Mouse (Mus musculus) retina, adult 2 months (tissue): ENCODE measurements around the gene Cybrd1.

Source experiments
- DNase-seq: peaks from one replicate; pipeline ENCODE4 v3.0.0-alpha.2; 2012; ENCODE audit warnings: low read depth, low spot score

Cybrd1 gene

DNA sequence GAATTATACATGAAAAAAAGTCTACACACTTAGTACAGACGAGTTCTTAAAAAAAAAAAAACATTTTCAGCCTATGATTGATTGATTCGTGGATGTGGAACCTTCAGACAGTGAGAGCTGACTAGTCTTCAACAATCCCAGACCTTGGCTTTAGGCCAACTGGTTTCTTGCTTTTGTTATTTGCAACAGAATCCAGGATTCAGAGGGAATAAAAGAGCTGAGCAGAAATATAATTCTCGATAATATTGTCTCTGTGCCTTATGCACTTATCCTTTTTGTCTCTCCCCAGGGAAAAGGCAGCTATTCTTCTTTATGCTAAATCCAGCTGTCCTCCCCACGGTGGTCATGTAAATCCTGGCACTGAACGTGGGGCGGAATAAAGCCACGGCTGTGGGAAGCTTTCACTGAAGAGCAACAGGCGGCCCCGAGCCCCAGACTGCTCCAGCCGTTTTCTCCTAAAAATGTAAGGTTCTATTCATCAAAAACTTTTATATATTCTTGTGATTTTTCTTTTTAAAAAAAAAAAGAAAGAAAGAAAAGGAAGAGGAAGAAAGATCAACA lies 50.8 kb downstream of the Cybrd1 start:
- DNase-seq: no peak

DNA sequence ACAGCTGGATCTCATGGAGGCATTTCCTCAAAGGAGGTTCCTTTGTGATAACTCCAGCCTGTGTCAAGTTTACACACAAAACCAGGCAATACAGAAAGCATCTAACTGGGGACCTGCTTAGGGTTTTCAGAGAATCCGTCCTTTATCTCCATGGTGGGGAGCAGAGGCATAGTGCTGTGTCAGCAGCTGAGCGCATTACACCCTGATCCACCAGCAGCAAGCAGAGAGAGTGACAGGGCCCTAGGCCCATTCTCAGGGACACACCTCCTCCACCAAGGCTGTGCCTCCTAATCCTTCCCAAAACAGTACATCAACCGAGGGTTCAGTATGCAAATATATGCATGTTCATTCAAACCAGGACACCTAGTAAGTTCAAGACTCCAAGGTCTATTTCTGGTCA lies 55.3 kb downstream of the Cybrd1 start:
- no peak for DNase-seq

DNA sequence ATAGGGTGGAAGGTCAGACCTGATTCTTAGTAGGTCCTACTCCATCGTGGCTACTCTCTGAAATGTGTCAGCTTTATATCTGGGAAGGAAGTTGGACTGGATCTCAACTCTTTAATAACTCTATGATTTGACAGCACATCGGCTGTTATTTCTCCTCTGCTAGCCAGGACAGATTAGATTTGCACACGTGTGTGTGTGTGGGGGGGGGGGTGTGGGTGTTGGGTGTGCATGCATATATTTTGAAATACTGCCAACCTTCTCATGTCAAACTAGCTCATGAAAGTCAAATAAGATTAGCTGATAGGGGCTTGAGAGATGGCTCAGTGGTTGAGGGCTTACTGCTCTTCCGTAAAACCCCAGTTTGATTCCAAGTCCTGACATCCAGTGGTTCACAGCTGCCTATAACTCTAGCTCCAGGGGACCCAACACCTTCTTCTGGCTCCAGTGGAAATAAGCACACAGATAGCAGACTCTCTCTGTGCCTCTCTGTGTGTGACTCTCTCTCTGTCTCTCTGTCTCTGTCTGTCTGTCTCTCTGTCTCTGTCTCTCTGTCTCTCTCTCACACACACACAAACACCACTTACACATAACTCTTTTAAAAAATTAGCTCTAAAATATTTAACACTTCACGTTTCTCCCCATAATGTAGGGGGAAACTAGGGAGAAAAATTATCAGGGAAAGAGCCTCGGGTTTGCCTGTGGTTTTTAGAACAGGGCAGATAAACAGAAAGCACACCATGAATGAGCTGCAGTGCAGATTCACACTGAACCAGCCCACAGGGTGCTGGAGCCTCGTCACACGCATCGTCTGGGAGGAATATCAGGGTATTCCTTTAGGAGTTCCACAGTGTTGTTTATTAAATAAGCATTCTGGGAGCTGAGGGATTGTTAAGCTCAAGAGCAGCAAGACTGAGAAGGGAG lies 58.9 kb downstream of the Cybrd1 start:
- DNase-seq: no peak

DNA sequence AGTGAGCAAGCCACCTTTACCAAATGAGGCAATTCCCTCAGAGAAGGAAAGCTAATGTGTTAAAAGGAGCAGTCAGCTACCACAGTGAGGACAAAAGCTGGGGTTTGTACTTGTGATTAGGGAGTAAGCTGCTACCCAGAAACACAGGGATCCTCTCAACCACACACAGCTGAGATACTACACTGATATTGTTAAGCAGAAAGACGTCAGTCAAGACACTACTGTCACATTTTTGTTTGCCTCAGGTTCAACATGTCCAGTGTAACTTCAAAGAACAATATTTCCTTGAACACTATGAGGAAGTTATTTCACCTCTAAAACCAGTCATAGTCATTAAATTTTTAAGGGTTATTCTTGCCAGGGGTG lies 59.5 kb downstream of the Cybrd1 start:
- no peak for DNase-seq

DNA sequence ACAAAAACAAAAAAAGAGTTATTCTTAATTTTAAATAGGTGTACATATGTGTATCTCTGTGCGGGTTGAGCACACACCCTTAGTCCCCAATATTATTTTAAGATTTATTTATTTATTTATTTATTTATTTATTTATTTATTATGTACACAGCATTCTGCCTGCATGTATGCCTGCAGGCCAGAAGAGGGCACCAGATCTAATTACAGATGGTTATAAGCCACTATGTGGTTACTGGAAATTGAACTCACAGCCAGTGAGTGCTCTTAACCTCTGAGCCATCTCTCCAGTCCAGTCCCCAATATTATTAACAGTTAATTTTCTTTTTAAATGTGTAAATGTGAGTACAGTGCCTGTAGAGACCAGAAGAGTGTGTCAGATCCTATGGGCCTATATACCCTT lies 60.0 kb downstream of the Cybrd1 start:
- DNase-seq: no peak

DNA sequence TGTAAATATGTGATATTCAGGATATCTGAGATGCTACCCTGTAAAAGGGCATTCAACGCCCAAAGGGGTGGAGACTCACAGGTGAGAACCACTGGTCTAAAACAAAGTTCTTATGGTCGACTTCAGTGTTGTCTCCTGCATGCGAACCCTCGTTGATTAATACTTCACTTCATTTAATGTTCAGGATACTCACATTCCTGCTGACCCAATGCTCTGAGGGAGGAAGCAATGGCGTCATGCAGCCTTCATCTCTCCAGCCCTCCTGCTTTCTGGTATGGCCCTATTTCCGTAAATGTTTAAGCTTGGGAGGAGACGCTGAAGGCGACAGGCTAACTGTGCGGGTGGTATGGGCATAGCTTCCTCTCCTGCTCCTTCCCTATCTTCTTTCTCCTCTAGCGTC lies 62.0 kb downstream of the Cybrd1 start:
- no peak for DNase-seq

DNA sequence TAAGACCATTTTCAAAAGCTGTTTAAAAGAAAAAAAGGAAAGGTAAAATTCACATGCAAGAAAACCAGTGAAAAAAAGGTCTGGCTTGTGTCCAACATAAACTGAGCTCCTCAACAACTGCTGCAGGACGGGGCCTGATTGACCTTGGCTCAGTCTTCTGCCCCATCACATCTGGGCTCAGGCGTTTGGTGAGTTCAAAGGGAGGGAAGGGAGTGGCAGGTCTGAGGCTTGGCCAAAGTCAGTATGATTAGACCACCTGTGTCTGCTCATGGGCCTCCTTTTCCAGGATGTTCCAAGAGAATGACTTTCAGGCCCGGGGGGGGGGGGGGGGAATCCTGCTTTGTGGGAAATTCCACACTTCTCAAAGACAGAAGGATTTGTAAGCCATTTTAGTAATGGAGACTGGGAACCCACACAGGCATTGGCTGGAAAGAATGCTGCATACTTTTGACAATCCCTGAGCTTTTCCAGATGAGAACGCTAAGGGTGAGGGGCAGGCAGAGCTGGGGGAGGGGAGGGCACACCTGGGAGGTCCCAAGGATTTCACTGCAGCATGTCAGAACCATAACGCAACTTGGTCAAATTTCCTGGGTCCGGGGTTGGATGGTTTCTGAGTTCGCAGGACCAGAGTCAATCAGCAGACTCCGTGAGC lies 63.0 kb downstream of the Cybrd1 start:
- no peak for DNase-seq

DNA sequence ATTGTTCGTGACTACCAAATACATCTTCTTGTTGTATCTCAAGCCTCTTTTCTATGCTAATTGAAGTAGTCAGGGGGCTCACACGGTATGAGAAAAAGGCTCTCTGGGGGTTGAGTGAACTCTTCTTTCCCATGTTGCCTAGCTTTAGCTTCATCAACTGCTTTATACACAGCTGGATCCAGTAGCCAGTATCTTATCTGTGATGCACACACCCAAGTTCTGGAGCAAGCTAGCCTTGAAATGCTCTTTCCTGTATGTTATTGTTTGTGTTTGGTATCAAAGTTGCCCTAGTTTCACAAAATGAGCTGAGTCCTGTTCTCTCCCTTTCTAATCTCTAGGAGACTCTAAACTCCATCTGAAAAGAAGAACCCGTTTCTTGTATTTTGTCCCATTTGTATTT lies 70.2 kb downstream of the Cybrd1 start:
- no peak for DNase-seq

DNA sequence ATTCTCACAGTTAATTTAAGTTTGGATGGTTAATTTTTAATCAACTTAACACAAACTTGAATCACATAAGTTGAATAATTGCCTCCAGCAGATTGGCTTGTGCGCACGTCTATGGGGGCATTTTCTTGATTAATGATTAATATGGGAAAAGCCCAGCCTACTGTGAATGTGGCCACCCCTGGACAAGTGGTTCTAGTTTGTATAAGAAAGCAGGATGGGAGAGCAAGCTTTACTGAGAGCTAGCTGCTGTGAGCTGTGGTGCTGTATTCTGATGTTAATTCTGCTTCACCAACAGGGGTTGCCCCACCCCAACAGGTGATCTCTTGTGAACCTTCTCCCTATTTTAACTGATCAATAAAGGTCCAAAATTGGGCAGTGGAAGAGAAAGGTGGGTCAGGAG lies 71.1 kb downstream of the Cybrd1 start:
- no peak for DNase-seq

DNA sequence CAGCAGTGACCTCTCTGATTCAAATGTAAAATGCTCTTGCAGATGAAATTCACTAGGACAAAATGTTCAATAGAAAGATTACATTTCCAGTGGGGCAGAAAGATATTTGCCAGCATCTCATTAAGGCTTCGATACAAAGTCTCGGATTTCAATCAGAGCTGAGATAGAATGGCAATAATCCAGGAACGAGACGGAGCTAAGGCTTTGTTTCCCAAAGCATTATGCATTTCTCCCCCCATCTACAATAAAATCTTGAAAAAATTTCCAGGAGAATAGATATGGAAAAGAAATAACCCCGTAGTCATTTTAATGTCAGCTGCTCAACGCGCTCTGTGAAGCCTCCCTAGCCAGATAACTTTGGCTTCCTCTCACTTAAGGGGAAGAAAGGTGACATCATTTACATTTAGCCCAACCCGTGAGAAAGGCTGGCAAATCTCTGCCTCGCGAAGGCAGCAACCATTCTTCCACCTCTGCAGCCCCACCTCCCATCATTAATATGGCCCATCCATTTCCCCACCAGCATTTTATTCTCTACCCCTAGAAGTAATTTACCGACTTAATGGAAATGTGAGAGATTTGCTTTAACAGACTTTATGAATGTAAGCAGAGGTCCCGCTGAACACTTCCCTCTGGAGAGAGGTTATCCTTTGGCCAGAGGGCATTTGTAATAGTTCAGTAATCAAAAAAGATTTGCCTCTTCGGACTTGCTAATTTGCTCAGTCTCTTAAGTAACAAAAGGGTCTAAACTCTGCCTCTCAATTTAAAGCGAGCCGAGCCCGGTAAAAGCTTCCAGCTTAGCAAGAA lies 73.9 kb downstream of the Cybrd1 start:
- no peak for DNase-seq

DNA sequence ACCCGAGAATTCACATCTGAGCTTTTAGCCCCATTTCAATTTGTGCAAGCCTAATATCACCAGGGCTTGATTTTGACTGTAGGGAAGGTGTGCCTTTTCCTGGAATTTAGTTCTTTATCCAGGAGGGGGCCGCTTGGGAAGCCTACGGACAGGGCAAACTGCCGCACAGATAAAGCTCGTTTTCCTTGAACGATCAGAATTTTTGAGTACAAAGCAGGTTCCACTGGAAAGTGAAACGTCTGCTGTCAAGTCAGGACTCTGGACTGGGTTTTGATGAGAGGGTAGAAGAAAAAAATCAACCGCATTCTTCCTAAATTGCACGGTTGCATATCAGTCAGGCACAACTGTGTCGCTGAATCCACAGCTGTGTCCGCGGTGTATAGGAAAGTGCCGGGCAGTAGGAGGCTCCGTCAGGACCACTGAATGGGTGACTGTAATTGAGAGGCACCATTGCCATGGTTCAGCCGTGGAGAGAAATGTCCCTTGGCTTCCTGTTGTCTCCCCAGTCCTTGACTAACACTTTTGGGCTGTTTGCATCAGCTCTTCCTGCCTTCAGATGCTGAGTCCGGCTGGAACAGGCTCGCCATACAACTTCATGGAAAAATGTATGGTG lies 74.6 kb downstream of the Cybrd1 start:
- no peak for DNase-seq
